Mouse (Mus musculus): Measurements from ENCODE around the gene Ccnb1ip1. TPM values are rescaled to one million over a fixed set of nuclear protein-coding genes. Genes with fewer than 3 reads are reported as not detected.
A peak's percentile ranks its signal among the peaks of the same experiment; 100 is the strongest.

The Ccnb1ip1 gene
- polyA plus RNA-seq, 1 experiment from 2014 or later, result not detected

DNA sequence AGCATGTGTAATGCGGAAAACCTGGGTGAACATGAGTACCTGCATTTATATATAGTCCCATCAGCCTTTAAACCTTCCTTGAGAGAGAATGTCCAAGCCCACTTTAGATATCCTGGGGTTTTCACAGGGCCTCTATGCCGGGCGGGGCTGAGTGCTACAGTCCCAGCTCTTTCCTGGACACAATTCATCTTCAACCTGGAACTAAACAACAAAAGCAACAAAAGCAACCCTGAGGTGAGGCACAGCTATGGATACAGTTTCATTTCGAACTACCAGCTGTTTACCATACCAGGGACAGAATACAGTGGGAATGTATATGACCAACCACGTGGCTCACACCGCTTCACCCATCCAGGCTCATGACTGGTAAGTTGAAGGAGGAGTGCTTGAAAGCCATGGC, 5.1 kb downstream of the Ccnb1ip1 start:
- Histone ChIP-seq H3K9ac (no peak overlapping the region), H3K27ac (no peak overlapping the region), H3K9me3 (no peaks in the 10 kb centered on the region), H3K27me3 (no peaks in the 10 kb centered on the region), H3K4me3 (no peak overlapping the region), H3K4me1 (replicated peaks) (peaks cover 5% of the 10 kb centered on the region; the same call in 1 of the 2 replicates), H3K4me2 (no peak overlapping the region), H3K36me3 (no peaks in the 10 kb centered on the region)
- ATAC-seq (ENCODE audit: low FRiP score), result no peak
- WGBS, result 87% methylated on average over 6 of the region's 6 CpGs

- no peak overlapping the region for H3K9ac ChIP-seq
- H3K4me3 ChIP-seq, result no peak overlapping the region
- H3K4me1 ChIP-seq (replicated peaks), result 0 out of 2 replicates have a peak, but pooled peaks cover 2% of the 10 kb centered on the region
- ATAC-seq (ENCODE audit: low FRiP score), result no peak
- H3K9me3 ChIP-seq, result no peaks in the 10 kb centered on the region
- H3K27me3 ChIP-seq, result no peaks in the 10 kb centered on the region
- no peak overlapping the region for H3K4me2 ChIP-seq
- WGBS, result 7% methylated on average over 3 of the region's 3 CpGs
- H3K36me3 ChIP-seq, result no peaks in the 10 kb centered on the region
- no peak overlapping the region for H3K27ac ChIP-seq
Measured at GRCm38 (mm10) chr14:50799502-50800259, 7.9 kb downstream of the Ccnb1ip1 start.

- H3K27me3 ChIP-seq, result no peaks in the 10 kb centered on the region
- H3K4me1 ChIP-seq (replicated peaks), result 0 out of 2 replicates have a peak, but pooled peaks cover 2% of the 10 kb centered on the region
- no peak overlapping the region for H3K4me3 ChIP-seq
- 70% methylated on average over 2 of the region's 2 CpGs for WGBS
- no peak overlapping the region for H3K27ac ChIP-seq
- H3K4me2 ChIP-seq, result no peak overlapping the region
- ATAC-seq (ENCODE audit: low FRiP score), result no peak
- H3K36me3 ChIP-seq, result no peaks in the 10 kb centered on the region
- no peaks in the 10 kb centered on the region for H3K9me3 ChIP-seq
- H3K9ac ChIP-seq, result no peak overlapping the region
Measured at GRCm38 (mm10) chr14:50798512-50798911, 9.0 kb downstream of the Ccnb1ip1 start.

DNA sequence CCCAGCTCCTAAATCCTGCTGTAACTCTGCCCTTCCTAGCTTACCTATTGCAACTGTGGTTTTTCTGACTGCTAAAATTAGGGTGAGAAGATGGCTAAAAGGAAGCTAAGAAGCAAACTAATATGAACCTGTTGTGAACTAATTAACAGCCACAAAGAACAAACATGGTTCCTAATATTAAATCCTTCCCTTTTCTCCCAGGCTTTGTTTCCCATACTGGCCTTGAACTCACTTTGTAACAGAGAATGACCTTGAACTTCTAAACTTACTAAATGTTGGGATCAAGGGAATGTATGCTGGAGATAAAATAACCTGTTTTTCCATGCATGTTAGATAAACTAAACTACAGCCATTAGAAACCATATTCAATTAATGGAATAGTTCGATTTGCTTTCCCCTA, 11.1 kb downstream of the Ccnb1ip1 start:
- H3K27ac ChIP-seq, result no peak overlapping the region
- no peaks in the 10 kb centered on the region for H3K9me3 ChIP-seq
- H3K9ac ChIP-seq, result no peak overlapping the region
- no peak overlapping the region for H3K4me2 ChIP-seq
- H3K4me3 ChIP-seq, result no peak overlapping the region
- H3K36me3 ChIP-seq, result no peaks in the 10 kb centered on the region
- ATAC-seq (ENCODE audit: low FRiP score), result no peak
- 93% methylated on average over 1 of the region's 1 CpGs for WGBS
- 0 out of 2 replicates have a peak, but pooled peaks cover 2% of the 10 kb centered on the region for H3K4me1 ChIP-seq (replicated peaks)
- H3K27me3 ChIP-seq, result no peaks in the 10 kb centered on the region

- no peak overlapping the region for H3K9ac ChIP-seq
- H3K9me3 ChIP-seq, result no peaks in the 10 kb centered on the region
- no peak for ATAC-seq (ENCODE audit: low FRiP score)
- no peak overlapping the region for H3K4me2 ChIP-seq
- 0 out of 2 replicates have a peak, but pooled peaks cover 2% of the 10 kb centered on the region for H3K4me1 ChIP-seq (replicated peaks)
- 88% methylated on average over 4 of the region's 4 CpGs for WGBS
- no peaks in the 10 kb centered on the region for H3K36me3 ChIP-seq
- no peak overlapping the region for H3K4me3 ChIP-seq
- H3K27me3 ChIP-seq, result no peaks in the 10 kb centered on the region
- H3K27ac ChIP-seq, result no peak overlapping the region
Measured at GRCm38 (mm10) chr14:50795965-50796364, 11.6 kb downstream of the Ccnb1ip1 start.

DNA sequence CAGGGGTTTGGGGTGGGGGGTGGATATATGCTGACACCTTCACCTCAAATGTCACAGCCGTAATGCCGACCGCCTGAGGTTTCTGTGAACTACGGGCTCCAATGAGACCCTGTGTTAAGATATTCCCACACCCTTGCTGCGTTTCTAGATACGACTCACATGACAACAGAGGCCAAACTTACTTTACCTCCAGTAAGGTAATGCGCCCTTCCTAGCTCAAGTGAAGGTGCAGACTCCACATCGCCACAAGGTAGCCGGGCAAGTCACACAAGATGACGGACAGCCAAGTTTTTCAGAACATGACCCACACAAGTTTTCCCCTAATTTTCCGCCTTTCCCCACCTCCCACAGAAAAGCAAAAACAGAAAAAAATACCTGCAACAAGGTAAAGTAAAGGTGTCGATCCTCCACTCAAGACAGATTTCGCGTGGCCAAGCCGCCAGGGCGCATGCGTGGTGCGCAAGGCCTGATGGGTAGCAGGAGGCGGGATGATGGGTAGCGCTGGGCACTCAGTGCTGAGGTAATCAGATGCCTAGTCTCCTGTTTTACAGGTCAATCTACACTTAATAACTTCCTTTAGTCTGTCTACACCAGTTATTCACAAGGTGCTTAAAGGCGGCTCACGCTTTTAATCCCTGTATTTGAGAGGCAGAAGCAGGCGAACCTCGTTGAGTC, 12.1 kb downstream of the Ccnb1ip1 start:
- Histone ChIP-seq H3K27ac (no peak overlapping the region), H3K4me1 (replicated peaks) (0 out of 2 replicates have a peak, but pooled peaks cover 2% of the 10 kb centered on the region), H3K4me2 (no peak overlapping the region), H3K9me3 (no peaks in the 10 kb centered on the region), H3K36me3 (no peaks in the 10 kb centered on the region), H3K27me3 (no peaks in the 10 kb centered on the region), H3K9ac (no peak overlapping the region), H3K4me3 (no peak overlapping the region)
- no peak for ATAC-seq (ENCODE audit: low FRiP score)
- WGBS, result 91% methylated on average over 24 of the region's 24 CpGs

GRCm38 (mm10) chr14:50788157-50788556, 19.4 kb downstream of the Ccnb1ip1 start:
- no peak overlapping the region for H3K27ac ChIP-seq
- no peak overlapping the region for H3K4me2 ChIP-seq
- H3K36me3 ChIP-seq, result no peaks in the 10 kb centered on the region
- H3K4me3 ChIP-seq, result no peak overlapping the region
- no peaks in the 10 kb centered on the region for H3K9me3 ChIP-seq
- 17% methylated on average over 2 of the region's 2 CpGs for WGBS
- no peaks in the 10 kb centered on the region for H3K27me3 ChIP-seq
- H3K4me1 ChIP-seq (replicated peaks), result peaks cover 12% of the 10 kb centered on the region
- no peak overlapping the region for H3K9ac ChIP-seq
- no peak for ATAC-seq (ENCODE audit: low FRiP score)

- H3K27me3 ChIP-seq, result no peaks in the 10 kb centered on the region
- peak; percentile 96 for ATAC-seq (ENCODE audit: low FRiP score)
- peak within 1 kb of the TSS; percentile 79 for H3K9ac ChIP-seq
- peak within 1 kb of the TSS; percentile 66 for H3K4me2 ChIP-seq
- peaks cover 22% of the 10 kb centered on the region for H3K36me3 ChIP-seq
- WGBS, result under 1% methylated on average over 21 of the region's 21 CpGs
- 0 out of 2 replicates have a peak, but pooled peaks cover 2% of the 10 kb centered on the region for H3K9me3 ChIP-seq
- peaks cover 14% of the 10 kb centered on the region for H3K4me1 ChIP-seq (replicated peaks)
- peak within 1 kb of the TSS; percentile 77 for H3K4me3 ChIP-seq
- peak within 1 kb of the TSS; percentile 88 for H3K27ac ChIP-seq
Measured at GRCm38 (mm10) chr14:50785251-50785637, 22.3 kb downstream of the Ccnb1ip1 start, which contains the start of gene Ttc5. Gene Ttc5 (minus strand): TSS chr14:50785519.

- Histone ChIP-seq H3K27ac (peak overlapping the region; percentile 88), H3K4me1 (replicated peaks) (peaks cover 14% of the 10 kb centered on the region), H3K9me3 (0 out of 2 replicates have a peak, but pooled peaks cover 2% of the 10 kb centered on the region), H3K4me2 (peak overlapping the region; percentile 66), H3K9ac (peak overlapping the region; percentile 79), H3K4me3 (peak overlapping the region; percentile 77), H3K27me3 (no peaks in the 10 kb centered on the region), H3K36me3 (peaks cover 26% of the 10 kb centered on the region)
- no peak; the same call in 1 of the 2 replicates for ATAC-seq (ENCODE audit: low FRiP score)
- 30% methylated on average over 16 of the region's 16 CpGs for WGBS
Measured at GRCm38 (mm10) chr14:50784391-50785250, 22.9 kb downstream of the Ccnb1ip1 start.

GRCm38 (mm10) chr14:50782166-50782565, 25.4 kb downstream of the Ccnb1ip1 start:
- Histone ChIP-seq H3K9ac (no peak overlapping the region), H3K27ac (no peak overlapping the region), H3K4me3 (no peak overlapping the region), H3K4me2 (no peak overlapping the region), H3K9me3 (0 out of 2 replicates have a peak, but pooled peaks cover 2% of the 10 kb centered on the region), H3K27me3 (no peaks in the 10 kb centered on the region), H3K36me3 (peaks cover 40% of the 10 kb centered on the region), H3K4me1 (replicated peaks) (peaks cover 14% of the 10 kb centered on the region)
- 97% methylated on average over 3 of the region's 3 CpGs for WGBS
- ATAC-seq (ENCODE audit: low FRiP score), result no peak

GRCm38 (mm10) chr14:50771342-50771741, 36.2 kb downstream of the Ccnb1ip1 start:
- H3K9me3 ChIP-seq, result no peaks in the 10 kb centered on the region
- no peak overlapping the region for H3K9ac ChIP-seq
- no peak overlapping the region for H3K4me2 ChIP-seq
- no peaks in the 10 kb centered on the region for H3K4me1 ChIP-seq (replicated peaks)
- ATAC-seq (ENCODE audit: low FRiP score), result no peak
- H3K4me3 ChIP-seq, result no peak overlapping the region
- H3K27me3 ChIP-seq, result no peaks in the 10 kb centered on the region
- no peak overlapping the region for H3K27ac ChIP-seq
- peaks cover 89% of the 10 kb centered on the region for H3K36me3 ChIP-seq
- WGBS, result 86% methylated on average over 2 of the region's 2 CpGs

GRCm38 (mm10) chr14:50765736-50766135, 41.8 kb downstream of the Ccnb1ip1 start:
- ATAC-seq (ENCODE audit: low FRiP score), result no peak
- Histone ChIP-seq H3K4me3 (no peak overlapping the region), H3K27me3 (no peaks in the 10 kb centered on the region), H3K36me3 (peaks cover 68% of the 10 kb centered on the region), H3K4me1 (replicated peaks) (no peaks in the 10 kb centered on the region), H3K27ac (no peak overlapping the region), H3K9me3 (no peaks in the 10 kb centered on the region), H3K4me2 (no peak overlapping the region), H3K9ac (no peak overlapping the region)
- WGBS, result 93% methylated on average over 6 of the region's 6 CpGs

Measured in hindbrain, embryonic 13.5 days (tissue).